Mouse (Mus musculus) G1E (cell line): ENCODE results near the gene Mgll.

Experiments used
- CTCF ChIP-seq: IDR thresholded peaks from 2 replicates; pipeline ENCODE4 v1.5.1; 2012; ENCODE audit warnings: low read depth, low read length, inconsistent platforms, mixed read lengths
- GATA1 ChIP-seq: IDR thresholded peaks from 2 replicates; pipeline ENCODE4 v1.6.1; 2012; ENCODE audit warnings: borderline replicate concordance, low read length, inconsistent platforms, mixed read lengths
- POLR2AphosphoS5 ChIP-seq: IDR thresholded peaks from 2 replicates; pipeline ENCODE4 v1.6.1; 2012; ENCODE audit warnings: low read depth, low read length, inconsistent platforms; ENCODE audit not compliant: insufficient replicate concordance
- TAL1 ChIP-seq: conservative IDR thresholded peaks from 2 replicates; pipeline ENCODE4 v1.6.1; 2012; ENCODE audit warnings: low read depth, low read length, inconsistent platforms, mixed read lengths

GRCm38 (mm10) chr6:88809091-88810037 lies 85.2 kb downstream of the Mgll start:
- TF ChIP-seq TAL1 = no peak
- no peak for TF ChIP-seq GATA1
- TF ChIP-seq POLR2AphosphoS5 = no peak
- no peak for TF ChIP-seq CTCF
